Mouse (Mus musculus): ENCODE data around the gene Qrsl1.

- TF ChIP-seq HCFC1 (IDR thresholded peaks at IDR 0.05; ENCODE audit: low read depth, low read length), result no peak
- no peak for TF ChIP-seq CTCF (conservative IDR thresholded peaks at IDR 0.05 in 1 of 2, IDR thresholded peaks at IDR 0.05 in 1 of 2; ENCODE audit: low read depth in 2 of 2, low read length in 2 of 2)
- TF ChIP-seq IRF4 (IDR thresholded peaks at IDR 0.05; ENCODE audit: low read depth, low read length), result no peak
- TF ChIP-seq ZKSCAN1 (IDR thresholded peaks at IDR 0.05; ENCODE audit: borderline replicate concordance, low read depth, low read length), result no peak
- TF ChIP-seq TBP (conservative IDR thresholded peaks at IDR 0.05; ENCODE audit: low read depth, low read length), result peak; percentile 43; the same call in 1 of the 2 replicates
- TF ChIP-seq POLR2A (IDR thresholded peaks at IDR 0.05; ENCODE audit: low read depth, low read length), result peak; percentile 59; the same call in 1 of the 2 replicates
- peak; percentile 86; the same call in 1 of the 2 replicates for TF ChIP-seq SIN3A (IDR thresholded peaks at IDR 0.05; ENCODE audit: low read length)
Observed at GRCm38 (mm10) chr10:43900883-43901570, 518 bp downstream of the Qrsl1 start.

Measured in CH12.LX (cell line).